Mouse (Mus musculus) intestine, embryonic 15.5 days (tissue): ENCODE data around the gene Glcci1. TPM values are rescaled to one million over a fixed set of nuclear protein-coding genes. Genes with fewer than 3 reads are reported as not detected.

Experiments used
- ATAC-seq: fragments of 200-750 bp; cut with Nextera tagmentation; 2 replicates; pipeline ENCODE4 v1.8.0; 2017; ENCODE audit warnings: moderate TSS enrichment, moderate library complexity
- H3K27ac ChIP-seq: fragments of 300-500 bp; sonication (generic); 2 replicates; pipeline ENCODE4 v1.5.1; 2015; ENCODE audit warnings: mild to moderate bottlenecking, inconsistent platforms
- H3K27me3 ChIP-seq: fragments of 300-500 bp; sonication (generic); replicated peaks from 2 replicates; pipeline ENCODE4 v1.6.1; 2015; ENCODE audit warnings: inconsistent platforms
- H3K36me3 ChIP-seq: fragments of 300-500 bp; sonication (generic); 2 replicates; pipeline ENCODE4 v1.6.1; 2015; ENCODE audit warnings: inconsistent platforms
- H3K4me1 ChIP-seq: fragments of 300-500 bp; sonication (generic); replicated peaks from 2 replicates; pipeline ENCODE4 v1.6.1; 2015; ENCODE audit warnings: inconsistent platforms
- H3K4me2 ChIP-seq: fragments of 300-500 bp; sonication (generic); replicated peaks from 2 replicates; pipeline ENCODE4 v1.6.1; 2015; ENCODE audit warnings: mild to moderate bottlenecking, inconsistent platforms
- H3K4me3 ChIP-seq: fragments of 300-500 bp; sonication (generic); replicated peaks from 2 replicates; pipeline ENCODE4 v1.5.1; 2015; ENCODE audit warnings: inconsistent platforms
- H3K9ac ChIP-seq: fragments of 300-500 bp; sonication (generic); 2 replicates; pipeline ENCODE4 v1.6.1; 2015; ENCODE audit warnings: inconsistent platforms
- H3K9me3 ChIP-seq: fragments of 300-500 bp; sonication (generic); 2 replicates; pipeline ENCODE4 v1.6.1; 2016; ENCODE audit warnings: inconsistent platforms
- WGBS: fragments of 180-500 bp; shearing (Covaris S2); methylation state at CpG from one replicate; pipeline ENCODE4 v1.1.7; 2015; 5-methylcytosine and 5-hydroxymethylcytosine counted together
- polyA plus RNA-seq: library from polyadenylated mRNA; unstranded; fragments of >200 nt; fragmentation: Nextera tagmentation; extraction: Ambion mirVana; gene quantifications from 2 replicates; pipeline ENCODE4 v1.2.1, GENCODE M21; 2015

Gene Glcci1
- polyA plus RNA-seq, 1 experiment from 2014 or later = 6.3 TPM

DNA sequence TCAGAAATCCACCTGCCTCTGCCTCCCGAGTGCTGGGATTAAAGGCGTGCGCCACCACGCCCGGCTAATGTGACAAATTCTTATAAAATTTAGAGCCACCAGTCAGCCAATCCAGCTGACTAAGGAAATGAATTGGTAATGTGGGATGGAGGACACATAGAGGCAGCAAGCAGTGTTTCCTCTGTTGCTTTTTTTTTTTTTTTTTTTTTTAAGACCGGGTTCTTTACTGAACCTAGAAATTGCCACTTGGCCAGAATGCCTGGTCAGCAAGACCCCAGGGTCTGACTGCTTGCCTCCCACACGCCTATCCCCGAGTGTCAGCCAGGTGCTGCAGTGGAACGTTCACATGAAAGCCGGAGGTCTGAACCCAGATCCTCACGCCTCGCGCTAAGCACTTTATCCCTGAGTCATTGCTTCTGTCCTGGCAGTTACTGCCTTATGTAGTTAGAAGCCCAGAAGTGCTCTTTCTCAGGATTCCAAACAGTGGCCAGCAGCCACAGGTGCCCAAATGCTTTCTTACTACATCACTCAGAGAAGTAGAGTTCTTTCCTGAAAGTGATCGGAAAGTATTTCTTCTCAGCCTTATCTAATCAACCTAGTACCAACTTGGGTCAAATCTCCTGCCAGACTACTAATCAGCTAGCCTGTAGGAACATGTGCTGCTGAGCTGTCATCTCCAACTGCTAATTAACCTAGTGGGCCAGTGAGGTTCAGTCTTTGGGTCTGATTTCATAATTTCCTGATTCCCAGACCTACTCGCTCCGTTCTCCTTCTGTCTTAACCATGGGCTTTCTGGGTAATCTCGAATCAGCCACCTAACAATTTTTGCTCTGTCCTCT, 24.7 kb upstream of the Glcci1 start:
- 0 out of 2 replicates have a peak, but pooled peaks cover 2% of the 10 kb centered on the region for H3K4me1 ChIP-seq
- no peaks in the 10 kb centered on the region for H3K36me3 ChIP-seq
- H3K27ac ChIP-seq = no peak overlapping the region
- 89% methylated on average over 17 of the region's 17 CpGs for WGBS
- no peak overlapping the region for H3K4me2 ChIP-seq
- H3K4me3 ChIP-seq = no peak overlapping the region
- H3K9me3 ChIP-seq = no peaks in the 10 kb centered on the region
- no peaks in the 10 kb centered on the region for H3K27me3 ChIP-seq
- no peak overlapping the region for H3K9ac ChIP-seq
- ATAC-seq = no peak

DNA sequence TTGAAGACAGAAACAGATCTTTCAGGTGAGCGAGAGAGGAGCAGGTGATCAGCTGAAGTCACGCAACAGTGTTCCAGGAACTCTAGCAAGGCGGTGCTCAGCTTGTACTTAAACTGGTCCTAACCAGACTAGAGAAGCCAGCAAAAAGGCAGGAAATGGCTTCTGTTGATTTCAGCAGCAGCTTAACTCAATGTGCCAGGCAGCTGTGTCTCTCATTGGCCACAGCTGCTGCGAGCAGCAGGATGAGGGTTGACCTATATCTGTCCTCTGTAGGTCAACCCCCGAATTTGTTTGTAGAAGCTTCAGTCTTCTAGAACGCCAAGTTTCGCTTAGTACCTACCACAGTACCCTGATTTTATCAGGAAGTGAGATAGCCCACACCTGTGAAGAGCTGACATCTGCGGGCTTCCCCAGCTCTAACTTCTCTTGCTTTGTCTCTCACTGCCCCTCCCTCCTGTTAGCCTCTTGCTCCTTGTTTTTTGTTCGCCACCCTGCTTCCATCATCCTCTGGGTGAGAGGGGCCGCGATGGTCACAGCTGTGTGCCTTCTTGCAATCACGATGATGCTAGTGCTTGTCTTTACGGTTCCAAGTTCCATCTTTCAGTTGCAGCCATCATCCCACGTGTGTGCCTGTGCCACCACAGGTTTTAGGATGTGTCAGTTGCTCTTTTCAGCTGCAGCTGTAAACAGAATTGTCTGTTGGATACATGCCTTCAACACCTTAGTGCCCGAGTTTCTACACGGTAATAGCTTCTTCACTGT, 23.8 kb upstream of the Glcci1 start:
- Histone ChIP-seq H3K27me3 (no peaks in the 10 kb centered on the region), H3K9me3 (no peaks in the 10 kb centered on the region), H3K4me1 (0 out of 2 replicates have a peak, but pooled peaks cover 2% of the 10 kb centered on the region), H3K36me3 (no peaks in the 10 kb centered on the region), H3K4me2 (no peak overlapping the region), H3K4me3 (no peak overlapping the region), H3K27ac (no peak overlapping the region), H3K9ac (no peak overlapping the region)
- peak; percentile 58 for ATAC-seq
- 70% methylated on average over 16 of the region's 16 CpGs for WGBS

- ATAC-seq = no peak
- Histone ChIP-seq H3K27me3 (no peaks in the 10 kb centered on the region), H3K4me3 (no peak overlapping the region), H3K4me2 (no peak overlapping the region), H3K27ac (no peak overlapping the region), H3K36me3 (no peaks in the 10 kb centered on the region), H3K4me1 (0 out of 2 replicates have a peak, but pooled peaks cover 2% of the 10 kb centered on the region), H3K9ac (no peak overlapping the region), H3K9me3 (no peaks in the 10 kb centered on the region)
- WGBS = 88% methylated on average over 17 of the region's 17 CpGs
These were observed 22.9 kb upstream of the Glcci1 start for GRCm38 (mm10) chr6:8486391-8487043.

DNA sequence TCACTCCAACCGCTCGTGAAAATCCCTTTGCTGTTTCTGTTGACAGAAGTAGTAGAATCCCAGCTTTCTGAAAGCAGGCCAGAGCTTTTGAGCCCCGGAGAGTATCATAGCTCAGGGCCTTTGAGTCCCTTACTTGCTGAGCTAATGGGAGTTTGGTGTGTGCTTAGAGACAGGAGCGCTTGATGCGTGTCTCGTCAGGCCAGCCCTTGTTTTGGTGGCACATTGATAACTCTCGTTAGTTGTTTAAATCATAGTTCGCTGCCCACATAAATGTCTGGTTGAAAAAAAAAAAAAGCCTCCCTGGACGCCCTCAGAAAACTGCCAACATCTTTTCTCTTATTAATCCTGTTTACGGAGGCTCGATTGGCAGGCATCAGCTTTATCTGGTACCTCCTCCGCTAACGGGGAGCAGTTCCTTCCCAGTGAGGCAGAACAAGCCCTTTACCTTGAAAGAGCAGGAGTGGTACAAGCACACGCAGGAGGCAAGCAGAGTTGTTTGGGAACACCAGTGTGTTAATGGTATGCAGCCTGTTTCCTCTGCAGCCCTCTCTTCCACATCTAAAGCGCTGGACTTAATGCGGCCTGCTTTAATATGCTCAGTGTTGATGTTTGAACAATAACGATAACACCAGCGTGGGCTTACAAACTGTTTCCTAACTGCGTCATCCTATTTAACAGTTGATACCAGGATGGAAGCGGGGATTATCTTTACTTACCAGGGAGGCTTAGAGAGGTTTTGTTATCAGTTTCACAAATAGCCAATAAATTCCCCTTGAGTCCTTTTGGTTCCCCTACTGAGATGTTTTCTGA, 22.2 kb upstream of the Glcci1 start:
- 59% methylated on average over 20 of the region's 20 CpGs for WGBS
- H3K9ac ChIP-seq = no peak overlapping the region
- no peaks in the 10 kb centered on the region for H3K27me3 ChIP-seq
- ATAC-seq = no peak
- H3K27ac ChIP-seq = no peak overlapping the region
- H3K36me3 ChIP-seq = no peaks in the 10 kb centered on the region
- H3K4me2 ChIP-seq = no peak overlapping the region
- H3K9me3 ChIP-seq = no peaks in the 10 kb centered on the region
- H3K4me3 ChIP-seq = no peak overlapping the region
- 0 out of 2 replicates have a peak, but pooled peaks cover 2% of the 10 kb centered on the region for H3K4me1 ChIP-seq

GRCm38 (mm10) chr6:8488249-8488648, 21.2 kb upstream of the Glcci1 start:
- H3K4me2 ChIP-seq = no peak overlapping the region
- 53% methylated on average over 5 of the region's 5 CpGs for WGBS

DNA sequence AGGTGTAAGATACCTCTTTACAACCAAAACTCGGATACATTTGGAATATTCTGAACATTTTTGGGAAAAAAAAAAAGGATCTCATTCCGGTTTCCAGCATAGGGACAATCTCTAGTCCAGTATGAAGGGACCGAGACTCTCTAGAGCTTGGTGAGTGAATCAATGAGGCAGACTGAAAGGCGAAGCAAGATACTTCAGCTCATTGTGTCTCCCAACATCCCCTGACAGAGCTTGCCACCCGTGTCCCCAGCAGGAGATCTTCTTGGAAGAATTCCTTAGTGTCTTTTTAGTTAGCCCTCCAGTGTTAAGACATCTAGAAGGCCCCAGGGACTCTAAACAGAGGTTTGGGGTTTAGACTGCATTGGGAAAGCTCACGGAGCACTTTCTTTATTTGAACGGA, 20.1 kb upstream of the Glcci1 start:
- ATAC-seq = no peak
- Histone ChIP-seq H3K4me3 (no peak overlapping the region), H3K27ac (no peak overlapping the region), H3K27me3 (no peaks in the 10 kb centered on the region), H3K9me3 (no peaks in the 10 kb centered on the region), H3K9ac (no peak overlapping the region), H3K4me2 (no peak overlapping the region), H3K36me3 (no peaks in the 10 kb centered on the region), H3K4me1 (0 out of 2 replicates have a peak, but pooled peaks cover 2% of the 10 kb centered on the region)
- WGBS = 84% methylated on average over 7 of the region's 7 CpGs

More at GRCm38 (mm10) chr6:8488249-8488648, 21.2 kb upstream of the Glcci1 start:
- Histone ChIP-seq H3K36me3 (no peaks in the 10 kb centered on the region), H3K27ac (no peak overlapping the region), H3K27me3 (no peaks in the 10 kb centered on the region), H3K4me3 (no peak overlapping the region), H3K9me3 (no peaks in the 10 kb centered on the region), H3K4me1 (0 out of 2 replicates have a peak, but pooled peaks cover 2% of the 10 kb centered on the region), H3K9ac (no peak overlapping the region)
- no peak for ATAC-seq

DNA sequence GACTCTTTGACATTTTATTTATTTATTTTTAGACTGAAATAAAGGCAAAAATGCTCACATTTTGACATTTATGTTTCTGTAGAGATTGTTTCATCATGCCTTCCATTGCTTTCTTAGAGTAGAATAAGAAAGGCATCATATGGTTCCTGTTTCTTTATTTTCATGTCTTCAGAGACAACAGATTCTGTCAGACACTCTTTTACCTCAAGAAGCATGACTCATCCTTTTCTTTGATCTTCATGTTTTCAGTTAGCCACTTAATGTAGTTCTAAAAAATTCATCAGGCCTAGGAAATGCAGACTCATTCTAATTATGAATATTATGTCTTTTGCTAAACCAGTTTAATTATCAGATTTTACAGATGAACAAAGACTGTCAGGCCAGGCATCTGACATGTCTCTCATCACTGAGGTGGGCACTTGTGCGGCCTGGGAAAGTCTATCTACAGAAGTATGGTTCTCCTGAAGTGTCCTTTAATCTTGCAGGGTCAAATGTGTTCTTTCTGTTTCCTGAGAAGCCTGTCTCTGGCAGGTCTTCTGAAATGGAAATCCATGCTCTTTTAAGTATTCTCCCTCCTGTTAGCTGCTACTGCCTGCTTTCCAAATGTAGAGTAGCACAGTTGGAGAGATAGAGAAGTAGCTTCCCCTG, 19.3 kb upstream of the Glcci1 start:
- Histone ChIP-seq H3K4me2 (no peak overlapping the region), H3K9ac (no peak overlapping the region), H3K27ac (no peak overlapping the region), H3K27me3 (no peaks in the 10 kb centered on the region), H3K36me3 (no peaks in the 10 kb centered on the region), H3K4me1 (0 out of 2 replicates have a peak, but pooled peaks cover 2% of the 10 kb centered on the region), H3K9me3 (no peaks in the 10 kb centered on the region), H3K4me3 (no peak overlapping the region)
- WGBS = 93% methylated on average over 1 of the region's 1 CpGs
- ATAC-seq = no peak

DNA sequence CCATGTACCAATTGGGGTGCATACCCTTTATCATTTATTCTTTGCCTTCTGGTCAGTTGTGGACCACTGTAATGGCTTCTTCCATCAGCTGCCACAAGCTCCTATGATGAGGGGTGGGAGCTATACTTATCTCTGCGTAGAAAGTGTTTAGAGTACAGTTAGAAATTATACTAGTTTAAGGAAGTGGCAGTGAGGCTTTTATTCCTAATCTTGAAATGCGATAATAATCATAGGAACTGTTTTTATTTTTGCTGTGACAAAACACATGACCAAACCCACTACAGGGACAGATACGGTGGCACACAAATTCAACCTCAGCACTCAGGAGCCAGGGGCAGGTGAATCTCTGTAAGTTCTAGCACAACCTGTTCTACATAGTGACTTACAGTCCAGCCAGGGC, 17.2 kb upstream of the Glcci1 start:
- Histone ChIP-seq H3K9ac (no peak overlapping the region), H3K4me1 (0 out of 2 replicates have a peak, but pooled peaks cover 2% of the 10 kb centered on the region), H3K4me2 (no peak overlapping the region), H3K9me3 (no peaks in the 10 kb centered on the region), H3K36me3 (no peaks in the 10 kb centered on the region), H3K27ac (no peak overlapping the region), H3K27me3 (no peaks in the 10 kb centered on the region), H3K4me3 (no peak overlapping the region)
- WGBS = 93% methylated on average over 3 of the region's 3 CpGs
- ATAC-seq = no peak

DNA sequence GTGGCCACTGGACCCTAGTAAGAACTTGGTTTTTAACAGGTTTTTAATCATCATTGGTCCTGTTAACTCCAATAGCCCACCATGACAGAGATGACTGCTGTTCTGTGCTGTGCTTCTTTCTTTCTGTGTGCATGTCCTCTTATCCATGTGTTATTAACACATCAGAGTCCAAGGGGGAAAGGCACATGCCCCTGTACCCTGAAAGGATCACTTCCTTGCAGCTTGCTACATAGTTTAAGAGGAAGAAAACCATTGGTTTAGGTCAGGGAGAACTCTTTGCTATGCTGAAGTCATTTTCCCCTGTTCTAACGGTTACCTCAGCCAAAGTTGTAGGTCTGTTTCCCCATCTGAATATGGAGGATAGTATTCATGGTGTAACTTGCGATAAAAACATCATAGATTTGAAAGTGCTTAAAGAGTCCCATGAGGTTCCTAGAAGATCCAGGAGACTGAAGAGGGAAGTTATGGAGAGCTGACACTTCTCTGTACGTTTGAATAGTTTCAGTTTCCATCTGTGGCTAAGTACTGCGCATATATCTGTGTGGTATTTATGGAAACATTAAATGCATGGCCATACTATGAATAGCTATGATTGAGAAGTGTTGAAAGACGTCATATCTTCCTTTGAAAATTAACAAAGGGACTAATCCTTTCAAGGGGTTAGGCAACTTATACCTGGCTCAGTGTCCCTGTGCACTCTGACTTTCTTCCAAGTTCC, 14.1 kb upstream of the Glcci1 start:
- Histone ChIP-seq H3K27me3 (no peaks in the 10 kb centered on the region), H3K4me2 (no peak overlapping the region), H3K4me1 (no peaks in the 10 kb centered on the region), H3K4me3 (no peak overlapping the region), H3K9ac (no peak overlapping the region), H3K27ac (no peak overlapping the region), H3K9me3 (no peaks in the 10 kb centered on the region), H3K36me3 (no peaks in the 10 kb centered on the region)
- 83% methylated on average over 5 of the region's 5 CpGs for WGBS
- no peak for ATAC-seq

GRCm38 (mm10) chr6:8495827-8496222, 13.6 kb upstream of the Glcci1 start:
- WGBS = 72% methylated on average over 4 of the region's 4 CpGs
- Histone ChIP-seq H3K9me3 (no peaks in the 10 kb centered on the region), H3K4me3 (no peak overlapping the region), H3K9ac (no peak overlapping the region), H3K4me1 (no peaks in the 10 kb centered on the region), H3K36me3 (no peaks in the 10 kb centered on the region), H3K4me2 (no peak overlapping the region), H3K27ac (no peak overlapping the region), H3K27me3 (no peaks in the 10 kb centered on the region)
- no peak for ATAC-seq
